Mouse (Mus musculus) limb, embryonic 14.5 days (tissue): ENCODE measurements at regions not wholly inside any gene's neighbourhood (a gene's known extent, or its start where the extent isn't known, plus 50 kb on each side); places are given as distances from the start of the nearest gene placed in this dataset.

Experiments used
- ATAC-seq: fragments of 200-750 bp; cut with Nextera tagmentation; 2 replicates; pipeline ENCODE4 v1.8.0; 2017; ENCODE audit warnings: low read depth, moderate number of reproducible peaks, moderate TSS enrichment; ENCODE audit not compliant: low FRiP score
- DNase-seq: peaks from one replicate; pipeline ENCODE4 v3.0.0-alpha.2; 2015; ENCODE audit warnings: low spot score
- H3K27ac ChIP-seq: fragments of 300-500 bp; sonication (generic); replicated peaks from 2 replicates; pipeline ENCODE4 v1.5.1; 2014; ENCODE audit warnings: low read depth, mild to moderate bottlenecking, low read length, moderate library complexity, mixed read lengths
- H3K27me3 ChIP-seq: fragments of 300-500 bp; sonication (generic); 2 replicates; pipeline ENCODE4 v1.6.1; 2014; ENCODE audit warnings: low read length, mixed read lengths; ENCODE audit not compliant: control insufficient read depth, insufficient read depth
- H3K36me3 ChIP-seq: fragments of 300-500 bp; sonication (generic); 2 replicates; pipeline ENCODE4 v1.6.1; 2014; ENCODE audit warnings: mild to moderate bottlenecking, low read length, moderate library complexity, mixed read lengths; ENCODE audit not compliant: control insufficient read depth, insufficient read depth
- H3K4me1 ChIP-seq: fragments of 300-500 bp; sonication (generic); 2 replicates; pipeline ENCODE4 v1.6.1; 2014; ENCODE audit warnings: antibody characterized with exemption, low read length, mixed read lengths; ENCODE audit not compliant: control insufficient read depth, insufficient read depth
- H3K4me2 ChIP-seq: fragments of 300-500 bp; sonication (generic); replicated peaks from 2 replicates; pipeline ENCODE4 v1.6.1; 2014; ENCODE audit warnings: low read depth, mild to moderate bottlenecking, low read length, moderate library complexity; ENCODE audit not compliant: severe bottlenecking
- H3K4me3 ChIP-seq: fragments of 300-500 bp; sonication (generic); replicated peaks from 2 replicates; pipeline ENCODE4 v1.5.1; 2014; ENCODE audit warnings: low read length
- H3K9ac ChIP-seq: fragments of 300-500 bp; sonication (generic); 2 replicates; pipeline ENCODE4 v1.6.1; 2014; ENCODE audit warnings: mild to moderate bottlenecking, low read depth, low read length, moderate library complexity; ENCODE audit not compliant: severe bottlenecking
- H3K9me3 ChIP-seq: fragments of 300-500 bp; sonication (generic); 2 replicates; pipeline ENCODE4 v1.6.1; 2016; ENCODE audit warnings: low read length; ENCODE audit not compliant: control insufficient read depth
- POLR2A ChIP-seq: fragments of 200-500 bp; IDR thresholded peaks from 2 replicates; pipeline ENCODE4 v1.8.0; 2012; ENCODE audit warnings: inconsistent platforms, mild to moderate bottlenecking, moderate library complexity, borderline replicate concordance; ENCODE audit not compliant: insufficient read depth, insufficient read length; ENCODE audit errors: extremely low read depth
- WGBS: fragments of 180-500 bp; shearing (Covaris S2); extraction: QIAGEN DNeasy Blood & Tissue Kit; methylation state at CpG from one replicate; pipeline ENCODE4 v1.1.7; 2014; 5-methylcytosine and 5-hydroxymethylcytosine counted together

- ATAC-seq (no peak), DNase-seq (no peak)
- no peak for TF ChIP-seq POLR2A
- Histone ChIP-seq H3K27ac (no peak overlapping the region), H3K27me3 (no peaks in the 10 kb centered on the region), H3K4me1 (no peaks in the 10 kb centered on the region), H3K9ac (no peak overlapping the region), H3K4me2 (no peak overlapping the region), H3K9me3 (no peaks in the 10 kb centered on the region), H3K36me3 (no peaks in the 10 kb centered on the region), H3K4me3 (no peak overlapping the region)
- WGBS, result 70% methylated on average over 3 of the region's 3 CpGs
Measured at GRCm38 (mm10) chr1:102735392-102735791, 2032.9 kb upstream of the Cdh20 start.

GRCm38 (mm10) chr1:102757941-102758340 lies 2010.4 kb upstream of the Cdh20 start:
- WGBS, result 86% methylated on average over 1 of the region's 1 CpGs
- no peak for TF ChIP-seq POLR2A
- Histone ChIP-seq H3K9me3 (no peaks in the 10 kb centered on the region), H3K4me1 (no peaks in the 10 kb centered on the region), H3K9ac (no peak overlapping the region), H3K4me2 (no peak overlapping the region), H3K27me3 (no peaks in the 10 kb centered on the region), H3K4me3 (no peak overlapping the region), H3K27ac (no peak overlapping the region), H3K36me3 (no peaks in the 10 kb centered on the region)
- ATAC-seq (no peak), DNase-seq (no peak)
